Mouse (Mus musculus): ENCODE results near the gene Rad23b. TPM values are rescaled to one million over a fixed set of nuclear protein-coding genes. Genes with fewer than 3 reads are reported as not detected.

Rad23b gene
- polyA plus RNA-seq, 1 experiment from 2014 or later = 36.6 TPM

- Histone ChIP-seq H3K9me3 (replicated peaks) (no peaks in the 10 kb centered on the region), H3K36me3 (replicated peaks) (no peaks in the 10 kb centered on the region), H3K27ac (replicated peaks) (no peak overlapping the region), H3K9ac (no peak overlapping the region), H3K4me2 (no peak overlapping the region), H3K27me3 (no peaks in the 10 kb centered on the region), H3K4me3 (replicated peaks) (no peak overlapping the region), H3K4me1 (replicated peaks) (peaks cover 22% of the 10 kb centered on the region)
- no peak for ATAC-seq (ENCODE audit: insufficient read depth)
- 45% methylated on average over 5 of the region's 5 CpGs for WGBS (ENCODE audit: insufficient replicate concordance)
Observed at GRCm38 (mm10) chr4:55335030-55335770, 14.6 kb upstream of the Rad23b start.

GRCm38 (mm10) chr4:55338905-55339304 lies 10.9 kb upstream of the Rad23b start:
- WGBS (ENCODE audit: insufficient replicate concordance) = 26% methylated on average over 1 of the region's 1 CpGs
- 0 out of 2 replicates have a peak overlapping the region, but pooled peaks have one; percentile 24 for H3K27ac ChIP-seq (replicated peaks)
- peaks cover 43% of the 10 kb centered on the region for H3K4me1 ChIP-seq (replicated peaks)
- no peak overlapping the region for H3K4me3 ChIP-seq (replicated peaks)
- H3K36me3 ChIP-seq (replicated peaks) = no peaks in the 10 kb centered on the region
- H3K9me3 ChIP-seq (replicated peaks) = no peaks in the 10 kb centered on the region
- no peak for ATAC-seq (ENCODE audit: insufficient read depth)
- H3K9ac ChIP-seq = no peak overlapping the region
- no peaks in the 10 kb centered on the region for H3K27me3 ChIP-seq
- H3K4me2 ChIP-seq = no peak overlapping the region

- H3K9me3 ChIP-seq (replicated peaks) = no peaks in the 10 kb centered on the region
- peak; percentile 19; the same call in 1 of the 2 replicates for ATAC-seq (ENCODE audit: insufficient read depth)
- WGBS (ENCODE audit: insufficient replicate concordance) = 60% methylated on average over 4 of the region's 4 CpGs
Observed at GRCm38 (mm10) chr4:55339388-55339787, 10.5 kb upstream of the Rad23b start.

GRCm38 (mm10) chr4:55341797-55342196 lies 8.0 kb upstream of the Rad23b start:
- Histone ChIP-seq H3K4me3 (replicated peaks) (no peak overlapping the region), H3K4me2 (no peak overlapping the region), H3K36me3 (replicated peaks) (no peaks in the 10 kb centered on the region), H3K4me1 (replicated peaks) (peaks cover 39% of the 10 kb centered on the region), H3K9ac (no peak overlapping the region), H3K27me3 (no peaks in the 10 kb centered on the region), H3K9me3 (replicated peaks) (no peaks in the 10 kb centered on the region), H3K27ac (replicated peaks) (no peak overlapping the region)
- ATAC-seq (ENCODE audit: insufficient read depth) = no peak
- 70% methylated on average over 1 of the region's 1 CpGs for WGBS (ENCODE audit: insufficient replicate concordance)

More at GRCm38 (mm10) chr4:55339388-55339787, 10.5 kb upstream of the Rad23b start:
- H3K36me3 ChIP-seq (replicated peaks) = no peaks in the 10 kb centered on the region
- no peak overlapping the region for H3K4me3 ChIP-seq (replicated peaks)
- H3K27ac ChIP-seq (replicated peaks) = 0 out of 2 replicates have a peak overlapping the region, but pooled peaks have one; percentile 24
- H3K27me3 ChIP-seq = no peaks in the 10 kb centered on the region
- peaks cover 43% of the 10 kb centered on the region for H3K4me1 ChIP-seq (replicated peaks)
- no peak overlapping the region for H3K4me2 ChIP-seq
- H3K9ac ChIP-seq = no peak overlapping the region

GRCm38 (mm10) chr4:55342602-55343001 lies 7.2 kb upstream of the Rad23b start:
- Histone ChIP-seq H3K9me3 (replicated peaks) (no peaks in the 10 kb centered on the region), H3K4me2 (no peak overlapping the region), H3K4me1 (replicated peaks) (peaks cover 39% of the 10 kb centered on the region), H3K9ac (no peak overlapping the region), H3K4me3 (replicated peaks) (no peak overlapping the region), H3K27ac (replicated peaks) (peak overlapping the region; percentile 59), H3K36me3 (replicated peaks) (no peaks in the 10 kb centered on the region), H3K27me3 (no peaks in the 10 kb centered on the region)
- peak; percentile 83 for ATAC-seq (ENCODE audit: insufficient read depth)
- WGBS (ENCODE audit: insufficient replicate concordance) = 34% methylated on average over 5 of the region's 5 CpGs

- Histone ChIP-seq H3K27me3 (no peaks in the 10 kb centered on the region), H3K9me3 (replicated peaks) (no peaks in the 10 kb centered on the region), H3K9ac (no peak overlapping the region), H3K27ac (replicated peaks) (no peak overlapping the region), H3K4me3 (replicated peaks) (no peak overlapping the region), H3K4me1 (replicated peaks) (peaks cover 40% of the 10 kb centered on the region), H3K4me2 (no peak overlapping the region), H3K36me3 (replicated peaks) (no peaks in the 10 kb centered on the region)
- ATAC-seq (ENCODE audit: insufficient read depth) = no peak
- 50% methylated on average over 3 of the region's 3 CpGs for WGBS (ENCODE audit: insufficient replicate concordance)
Observed at GRCm38 (mm10) chr4:55343287-55343686, 6.6 kb upstream of the Rad23b start.

- no peaks in the 10 kb centered on the region for H3K27me3 ChIP-seq
- peak overlapping the region; percentile 94 for H3K4me2 ChIP-seq
- H3K9ac ChIP-seq = peak overlapping the region; percentile 74
- H3K4me1 ChIP-seq (replicated peaks) = peaks cover 35% of the 10 kb centered on the region
- peak overlapping the region; percentile 98 for H3K4me3 ChIP-seq (replicated peaks)
- no peak for ATAC-seq (ENCODE audit: insufficient read depth)
- no peaks in the 10 kb centered on the region for H3K9me3 ChIP-seq (replicated peaks)
- H3K36me3 ChIP-seq (replicated peaks) = no peaks in the 10 kb centered on the region
- 6% methylated on average over 12 of the region's 12 CpGs for WGBS (ENCODE audit: insufficient replicate concordance)
- H3K27ac ChIP-seq (replicated peaks) = peak overlapping the region; percentile 92
Observed at GRCm38 (mm10) chr4:55348759-55349451, 938 bp upstream of the Rad23b start.

- H3K4me3 ChIP-seq (replicated peaks) = peak overlapping the region; percentile 98
- H3K36me3 ChIP-seq (replicated peaks) = no peaks in the 10 kb centered on the region
- peak overlapping the region; percentile 85 for H3K4me2 ChIP-seq
- H3K9me3 ChIP-seq (replicated peaks) = no peaks in the 10 kb centered on the region
- H3K27ac ChIP-seq (replicated peaks) = peak overlapping the region; percentile 90
- H3K4me1 ChIP-seq (replicated peaks) = peaks cover 46% of the 10 kb centered on the region
- ATAC-seq (ENCODE audit: insufficient read depth) = peak; percentile 7
- under 1% methylated on average over 63 of the region's 66 CpGs for WGBS (ENCODE audit: insufficient replicate concordance)
- H3K9ac ChIP-seq = peak overlapping the region; percentile 98
- H3K27me3 ChIP-seq = no peaks in the 10 kb centered on the region
Observed at GRCm38 (mm10) chr4:55350219-55350931, 532 bp downstream of the Rad23b start.

GRCm38 (mm10) chr4:55351037-55351436 lies 1.2 kb downstream of the Rad23b start:
- no peaks in the 10 kb centered on the region for H3K9me3 ChIP-seq (replicated peaks)
- H3K27ac ChIP-seq (replicated peaks) = peak overlapping the region; percentile 90; the same call in 1 of the 2 replicates
- H3K9ac ChIP-seq = peak overlapping the region; percentile 98
- peak overlapping the region; percentile 98 for H3K4me3 ChIP-seq (replicated peaks)
- peak overlapping the region; percentile 85 for H3K4me2 ChIP-seq
- no peaks in the 10 kb centered on the region for H3K27me3 ChIP-seq
- H3K4me1 ChIP-seq (replicated peaks) = peaks cover 46% of the 10 kb centered on the region
- no peaks in the 10 kb centered on the region; the same call in 1 of the 2 replicates for H3K36me3 ChIP-seq (replicated peaks)
- ATAC-seq (ENCODE audit: insufficient read depth) = no peak
- WGBS (ENCODE audit: insufficient replicate concordance) = 8% methylated on average over 12 of the region's 12 CpGs

GRCm38 (mm10) chr4:55351860-55352259 lies 2.0 kb downstream of the Rad23b start:
- Histone ChIP-seq H3K27ac (replicated peaks) (0 out of 2 replicates have a peak overlapping the region, but pooled peaks have one; percentile 15), H3K9me3 (replicated peaks) (no peaks in the 10 kb centered on the region), H3K27me3 (no peaks in the 10 kb centered on the region), H3K4me3 (replicated peaks) (peak overlapping the region; percentile 98; the same call in 1 of the 2 replicates), H3K4me1 (replicated peaks) (peaks cover 54% of the 10 kb centered on the region), H3K9ac (0 out of 2 replicates have a peak overlapping the region, but pooled peaks have one; percentile 2), H3K4me2 (peak overlapping the region; percentile 85), H3K36me3 (replicated peaks) (peaks cover 3% of the 10 kb centered on the region; the same call in 1 of the 2 replicates)
- ATAC-seq (ENCODE audit: insufficient read depth) = no peak

- Histone ChIP-seq H3K4me2 (no peak overlapping the region), H3K9ac (no peak overlapping the region), H3K9me3 (replicated peaks) (no peaks in the 10 kb centered on the region), H3K36me3 (replicated peaks) (peaks cover 6% of the 10 kb centered on the region; the same call in 1 of the 2 replicates), H3K4me3 (replicated peaks) (no peak overlapping the region), H3K27me3 (no peaks in the 10 kb centered on the region), H3K4me1 (replicated peaks) (peaks cover 45% of the 10 kb centered on the region), H3K27ac (replicated peaks) (no peak overlapping the region)
- WGBS (ENCODE audit: insufficient replicate concordance) = 69% methylated on average over 1 of the region's 1 CpGs
- ATAC-seq (ENCODE audit: insufficient read depth) = no peak
Observed at GRCm38 (mm10) chr4:55354038-55354437, 4.2 kb downstream of the Rad23b start.

Data from liver, embryonic 15.5 days (tissue).